Mouse (Mus musculus): Measurements from ENCODE around the gene A2ml1. TPM values are rescaled to one million over a fixed set of nuclear protein-coding genes. Genes with fewer than 3 reads are reported as not detected.

Gene A2ml1
- polyA plus RNA-seq, 2 experiments: 7.9 to 12.7 TPM

- no peaks in the 10 kb centered on the region for H3K4me1 ChIP-seq (replicated peaks; ENCODE audit: control insufficient read depth in 2 of 2, insufficient read depth in 2 of 2, low read length in 1 of 2)
- no peaks in the 10 kb centered on the region for H3K36me3 ChIP-seq (replicated peaks; ENCODE audit: control insufficient read depth, insufficient read depth, low read depth)
- H3K4me2 ChIP-seq (ENCODE audit: low read depth): 0 out of 2 replicates have a peak within 1 kb of the TSS, but pooled peaks have one; percentile 22
- ATAC-seq (ENCODE audit: insufficient read depth): no peak
- no peak for TF ChIP-seq CTCF (IDR thresholded peaks at IDR 0.05; ENCODE audit: low read depth)
- no peak for TF ChIP-seq EP300 (IDR thresholded peaks at IDR 0.05; ENCODE audit: low read depth)
- WGBS (ENCODE audit: insufficient replicate concordance): 62% methylated on average over 4 of the region's 4 CpGs
- H3K4me3 ChIP-seq (ENCODE audit: insufficient read depth in 1 of 2, low read depth in 2 of 2, low read length in 2 of 2): peak within 1 kb of the TSS in 1 of 2 experiments; percentile 40; a peak in 2 of 4 replicates
- no peak within 1 kb of the TSS for H3K9ac ChIP-seq (replicated peaks)
- no peak for DNase-seq (ENCODE audit: low read depth in 3 of 3, low spot score in 3 of 3)
- H3K27me3 ChIP-seq (ENCODE audit: control insufficient read depth, insufficient read depth, low read length): no peaks in the 10 kb centered on the region
- H3K27ac ChIP-seq: no peak within 1 kb of the TSS; the same call in 1 of the 2 replicates
- H3K9me3 ChIP-seq (ENCODE audit: control insufficient read depth, low read length): no peaks in the 10 kb centered on the region
These were observed 54.8 kb downstream of the A2ml1 start, which contains the start of gene Pzp for GRCm38 (mm10) chr6:128526601-128527000. Gene Pzp (minus strand): TSS chr6:128526720.

- no peak for DNase-seq (ENCODE audit: low read depth in 3 of 3, low spot score in 3 of 3)
- Histone ChIP-seq H3K4me2 (ENCODE audit: low read depth) (0 out of 2 replicates have a peak overlapping the region, but pooled peaks have one; percentile 22), H3K4me1 (replicated peaks; ENCODE audit: control insufficient read depth in 2 of 2, insufficient read depth in 2 of 2, low read length in 1 of 2) (no peaks in the 10 kb centered on the region), H3K36me3 (replicated peaks; ENCODE audit: control insufficient read depth, insufficient read depth, low read depth) (no peaks in the 10 kb centered on the region), H3K27ac (no peak overlapping the region; the same call in 1 of the 2 replicates), H3K9ac (replicated peaks) (no peak overlapping the region), H3K9me3 (ENCODE audit: control insufficient read depth, low read length) (no peaks in the 10 kb centered on the region), H3K4me3 (ENCODE audit: insufficient read depth in 1 of 2, low read depth in 2 of 2, low read length in 2 of 2) (peak overlapping the region in 1 of 2 experiments; percentile 40; a peak in 2 of 4 replicates), H3K27me3 (ENCODE audit: control insufficient read depth, insufficient read depth, low read length) (no peaks in the 10 kb centered on the region)
- no peak for TF ChIP-seq CTCF (IDR thresholded peaks at IDR 0.05; ENCODE audit: low read depth)
- no peak for TF ChIP-seq EP300 (IDR thresholded peaks at IDR 0.05; ENCODE audit: low read depth)
- WGBS (ENCODE audit: insufficient replicate concordance): 57% methylated on average over 4 of the region's 4 CpGs
- ATAC-seq (ENCODE audit: insufficient read depth): peak; percentile 59; the same call in 1 of the 2 replicates
These were observed 55.6 kb downstream of the A2ml1 start for GRCm38 (mm10) chr6:128525801-128526200.

- 73% methylated on average over 3 of the region's 3 CpGs for WGBS (ENCODE audit: insufficient replicate concordance)
- Histone ChIP-seq H3K36me3 (replicated peaks; ENCODE audit: control insufficient read depth, insufficient read depth, low read depth) (no peaks in the 10 kb centered on the region), H3K4me1 (replicated peaks; ENCODE audit: control insufficient read depth in 2 of 2, insufficient read depth in 2 of 2, low read length in 1 of 2) (no peaks in the 10 kb centered on the region), H3K27me3 (ENCODE audit: control insufficient read depth, insufficient read depth, low read length) (no peaks in the 10 kb centered on the region), H3K4me3 (ENCODE audit: insufficient read depth in 1 of 2, low read depth in 2 of 2, low read length in 2 of 2) (no peak overlapping the region), H3K9ac (replicated peaks) (no peak overlapping the region), H3K9me3 (ENCODE audit: control insufficient read depth, low read length) (no peaks in the 10 kb centered on the region), H3K27ac (no peak overlapping the region), H3K4me2 (ENCODE audit: low read depth) (no peak overlapping the region)
- DNase-seq (ENCODE audit: low read depth in 3 of 3, low spot score in 3 of 3) (no peak), ATAC-seq (ENCODE audit: insufficient read depth) (no peak)
- TF ChIP-seq CTCF (IDR thresholded peaks at IDR 0.05; ENCODE audit: low read depth) (no peak), EP300 (IDR thresholded peaks at IDR 0.05; ENCODE audit: low read depth) (no peak)
These were observed 58.0 kb downstream of the A2ml1 start for GRCm38 (mm10) chr6:128523360-128523759.

GRCm38 (mm10) chr6:128519159-128519558, 62.2 kb downstream of the A2ml1 start:
- no peak for DNase-seq (ENCODE audit: low read depth in 3 of 3, low spot score in 3 of 3)
- H3K27me3 ChIP-seq (ENCODE audit: control insufficient read depth, insufficient read depth, low read length): no peaks in the 10 kb centered on the region
- H3K9ac ChIP-seq (replicated peaks): no peak overlapping the region
- no peak overlapping the region for H3K4me3 ChIP-seq (ENCODE audit: insufficient read depth in 1 of 2, low read depth in 2 of 2, low read length in 2 of 2)
- no peaks in the 10 kb centered on the region for H3K4me1 ChIP-seq (replicated peaks; ENCODE audit: control insufficient read depth in 2 of 2, insufficient read depth in 2 of 2, low read length in 1 of 2)
- no peak overlapping the region for H3K27ac ChIP-seq
- 70% methylated on average over 7 of the region's 7 CpGs for WGBS (ENCODE audit: insufficient replicate concordance)
- ATAC-seq (ENCODE audit: insufficient read depth): no peak
- H3K9me3 ChIP-seq (ENCODE audit: control insufficient read depth, low read length): no peaks in the 10 kb centered on the region
- TF ChIP-seq CTCF (IDR thresholded peaks at IDR 0.05; ENCODE audit: low read depth) (no peak), EP300 (IDR thresholded peaks at IDR 0.05; ENCODE audit: low read depth) (no peak)
- H3K4me2 ChIP-seq (ENCODE audit: low read depth): no peak overlapping the region
- no peaks in the 10 kb centered on the region for H3K36me3 ChIP-seq (replicated peaks; ENCODE audit: control insufficient read depth, insufficient read depth, low read depth)

- Histone ChIP-seq H3K9me3 (ENCODE audit: control insufficient read depth, low read length) (no peaks in the 10 kb centered on the region), H3K27me3 (ENCODE audit: control insufficient read depth, insufficient read depth, low read length) (no peaks in the 10 kb centered on the region), H3K9ac (replicated peaks) (no peak overlapping the region), H3K4me2 (ENCODE audit: low read depth) (no peak overlapping the region), H3K4me1 (replicated peaks; ENCODE audit: control insufficient read depth in 2 of 2, insufficient read depth in 2 of 2, low read length in 1 of 2) (no peaks in the 10 kb centered on the region), H3K4me3 (ENCODE audit: insufficient read depth in 1 of 2, low read depth in 2 of 2, low read length in 2 of 2) (no peak overlapping the region), H3K27ac (no peak overlapping the region), H3K36me3 (replicated peaks; ENCODE audit: control insufficient read depth, insufficient read depth, low read depth) (no peaks in the 10 kb centered on the region)
- WGBS (ENCODE audit: insufficient replicate concordance): 65% methylated on average over 2 of the region's 2 CpGs
- DNase-seq (ENCODE audit: low read depth in 3 of 3, low spot score in 3 of 3) (no peak), ATAC-seq (ENCODE audit: insufficient read depth) (no peak)
- TF ChIP-seq CTCF (IDR thresholded peaks at IDR 0.05; ENCODE audit: low read depth) (no peak), EP300 (IDR thresholded peaks at IDR 0.05; ENCODE audit: low read depth) (no peak)
These were observed 75.7 kb downstream of the A2ml1 start for GRCm38 (mm10) chr6:128505676-128506236.

Measured in liver, embryonic 14.5 days (tissue).